Mouse (Mus musculus): Measurements from ENCODE around the gene Crcp.

DNA sequence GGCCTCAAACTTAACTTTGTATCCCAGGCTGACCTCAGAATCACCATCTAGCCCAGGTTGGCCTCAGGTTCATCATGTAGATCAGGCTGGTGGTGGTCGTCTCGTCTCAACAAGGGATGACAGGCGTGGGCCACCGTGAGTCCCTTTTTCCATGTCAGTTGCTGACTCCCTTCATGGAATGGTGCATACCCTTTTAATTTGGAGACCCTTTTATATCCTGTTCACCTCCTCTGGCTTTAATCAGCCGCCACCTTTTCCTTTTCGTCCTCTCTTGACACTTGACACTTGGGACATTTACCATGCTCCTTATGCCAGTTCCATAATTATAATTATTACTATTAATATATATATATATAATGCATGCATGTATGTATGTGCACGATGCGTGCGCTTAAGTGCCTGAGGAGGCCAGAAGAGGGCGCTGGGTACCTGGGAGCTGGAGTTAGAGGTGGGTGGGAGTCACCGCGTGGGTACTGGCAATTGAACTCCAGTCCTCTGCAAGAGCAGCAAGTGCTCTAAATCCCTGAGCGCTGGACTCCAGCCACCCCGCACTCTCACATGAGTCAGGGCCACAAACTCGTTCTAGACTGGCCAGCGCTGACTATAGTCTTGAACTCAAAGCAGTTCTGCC is 51.1 kb downstream of the Crcp start:
- peak; percentile 52 for TF ChIP-seq CTCF (conservative IDR thresholded peaks at IDR 0.05; ENCODE audit: low read length)
- no peak for TF ChIP-seq POU5F1 (IDR thresholded peaks at IDR 0.05; ENCODE audit: borderline replicate concordance, low read length)
